Mouse (Mus musculus): ENCODE data around the gene Nup62cl.
A peak's percentile ranks its signal among the peaks of the same experiment; 100 is the strongest.

Nup62cl gene

GRCm38 (mm10) chrX:140062135-140062975, at the start of gene Nup62cl, which contains the start of gene Pih1h3b:
Gene Nup62cl (minus strand): TSS chrX:140062712.
Gene Pih1h3b (plus strand): TSS chrX:140062879.
- peak; percentile 73 to 85 for DNase-seq

DNA sequence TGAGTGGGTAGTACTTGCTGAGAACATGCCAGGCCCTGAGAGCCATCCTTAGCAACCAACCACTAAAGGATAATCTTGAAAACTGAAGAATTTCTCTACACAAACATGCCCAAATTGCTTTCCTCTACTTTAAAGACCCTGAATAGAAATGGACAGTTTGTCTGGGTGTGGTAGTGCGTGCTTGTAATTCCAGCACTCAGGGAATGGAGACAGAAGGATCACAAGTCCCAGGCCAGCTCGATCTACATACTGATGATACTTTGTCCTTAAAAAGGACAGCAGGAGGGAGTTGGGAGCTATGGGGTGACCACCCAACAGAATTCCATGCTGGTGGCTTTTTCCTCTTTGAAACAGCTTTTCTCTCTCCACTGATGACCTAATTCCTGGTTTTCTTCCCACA, 31.6 kb upstream of the Nup62cl start:
- DNase-seq = no peak

DNA sequence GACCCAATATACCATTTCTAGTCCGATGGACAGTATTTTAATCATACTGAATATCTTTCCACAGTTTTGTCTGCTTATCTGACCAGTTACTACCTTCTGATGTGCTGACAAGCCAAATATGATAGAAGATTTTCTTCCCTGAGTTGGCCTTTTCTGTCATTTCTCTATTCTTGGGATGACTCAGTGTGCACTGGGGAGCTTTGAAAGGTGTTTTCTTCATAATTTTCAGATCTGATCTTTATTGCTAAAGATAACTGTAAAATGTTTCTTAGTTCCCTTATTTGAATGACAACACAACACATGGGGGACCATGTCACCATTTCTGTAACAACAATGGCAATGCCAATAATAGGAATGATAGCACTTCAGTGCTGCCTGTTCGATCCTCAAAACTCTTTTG, 20.0 kb upstream of the Nup62cl start:
- DNase-seq = no peak

DNA sequence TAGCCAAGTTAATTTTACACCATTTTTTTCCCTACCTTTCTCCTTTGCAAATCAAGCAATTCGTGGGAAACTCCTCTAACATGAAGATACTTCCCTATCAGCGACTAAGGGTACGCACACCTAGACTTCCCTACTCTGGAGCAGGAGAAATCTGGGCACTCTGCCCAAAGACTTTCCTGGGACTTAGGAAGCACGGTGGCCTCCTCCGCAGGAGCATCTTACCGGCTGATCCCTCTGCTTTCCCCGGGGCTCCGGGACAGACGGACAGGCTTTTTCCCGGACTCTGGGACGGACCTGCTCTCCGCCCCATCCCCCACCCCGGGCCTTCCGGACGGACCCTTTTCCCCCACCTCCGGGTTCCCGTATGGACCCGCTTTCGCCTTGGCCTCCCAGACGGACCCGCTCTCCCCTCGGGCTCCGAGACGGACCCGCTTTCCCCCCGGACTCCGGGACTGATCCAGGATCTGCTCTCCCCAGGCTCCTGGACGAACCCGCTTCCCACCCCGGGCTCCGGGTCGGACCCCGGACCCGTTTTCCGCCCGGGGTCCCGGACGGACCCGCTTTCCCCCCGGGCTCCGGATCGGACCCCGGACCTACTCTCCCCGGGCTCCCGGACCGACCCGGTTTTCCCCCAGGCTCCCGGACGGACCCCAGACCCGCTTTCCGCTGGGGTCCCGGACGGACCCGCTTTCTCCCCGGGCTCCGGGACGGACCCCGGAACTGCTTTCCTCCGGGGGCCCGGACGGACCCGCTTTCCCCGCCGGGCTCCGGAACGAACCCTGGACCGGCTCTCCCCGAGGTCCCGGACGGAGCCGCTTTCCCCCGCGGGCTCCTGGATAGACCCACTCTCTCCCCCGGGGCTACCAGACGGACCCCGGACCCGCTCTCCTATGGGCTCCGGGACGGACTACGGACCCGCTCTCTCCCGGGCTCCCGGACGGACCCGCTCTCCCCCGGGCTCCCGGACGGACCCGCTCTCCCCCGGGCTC, 1.3 kb downstream of the Nup62cl start:
- DNase-seq = peak; percentile 4 to 33

DNA sequence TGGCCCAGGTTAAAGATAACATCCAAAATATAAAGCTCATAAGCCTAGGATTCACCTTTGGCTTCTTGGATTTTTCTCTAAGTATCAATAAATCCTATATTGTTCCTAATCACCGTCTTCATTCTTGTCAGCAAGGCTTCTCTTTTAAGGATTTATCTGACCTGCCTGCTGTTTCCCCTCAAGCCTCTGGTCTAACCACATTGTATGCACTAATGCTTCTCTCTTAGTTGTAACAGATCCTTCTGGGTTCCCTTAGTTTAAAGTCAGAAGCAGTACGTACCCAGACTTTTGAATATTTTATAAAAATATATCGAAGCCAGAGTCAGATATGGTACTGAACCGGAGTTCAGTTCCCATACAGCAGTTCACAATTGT, 63.8 kb downstream of the Nup62cl start:
- DNase-seq = no peak

GRCm38 (mm10) chrX:139997740-139998690, 64.5 kb downstream of the Nup62cl start, which contains the start of gene Rbm41:
Gene Rbm41 (minus strand): TSS chrX:139998595.
- DNase-seq = peak; percentile 54 to 63

GRCm38 (mm10) chrX:139982115-139982514, 80.4 kb downstream of the Nup62cl start:
- no peak for DNase-seq
